Mouse (Mus musculus): ENCODE results near the gene Ntn1.
A peak's percentile ranks its signal among the peaks of the same experiment; 100 is the strongest.

Ntn1 gene

GRCm38 (mm10) chr11:68213896-68214295 lies 186.7 kb downstream of the Ntn1 start:
- peak in 1 of 2 experiments; percentile 34 for DNase-seq (ENCODE audit: low spot score in 2 of 2)

DNA sequence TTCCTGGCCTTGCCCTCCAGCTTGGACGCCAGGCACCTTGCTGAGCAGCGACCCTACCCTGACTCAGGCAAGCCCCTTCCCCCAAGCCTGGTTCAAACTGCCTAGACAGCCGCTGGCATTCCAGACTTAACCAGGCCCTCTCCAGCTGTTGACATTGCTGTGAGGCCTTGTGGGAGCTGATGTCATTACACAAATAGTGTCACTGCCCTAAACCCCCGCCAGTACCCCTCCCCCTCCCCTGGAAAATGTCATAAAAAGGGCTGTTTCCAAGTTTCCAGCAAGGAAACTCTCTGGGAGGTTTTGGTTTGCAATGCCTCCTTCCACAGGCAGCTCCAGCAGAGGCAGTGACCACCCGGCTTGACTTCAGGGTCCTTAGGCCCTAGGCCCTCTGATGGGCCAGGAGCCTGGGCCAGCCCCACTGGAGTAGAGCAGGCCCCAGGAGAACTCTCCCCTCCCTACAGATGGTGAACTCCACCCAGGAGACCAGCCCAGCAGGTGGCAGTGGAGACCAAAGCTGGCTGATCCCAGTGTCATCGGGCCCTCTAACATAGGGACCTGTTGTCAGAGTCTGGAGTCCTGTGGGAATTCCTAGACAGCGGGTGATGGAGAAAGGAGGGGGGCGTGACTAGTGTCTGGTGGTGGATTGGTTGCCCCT lies 188.6 kb downstream of the Ntn1 start:
- DNase-seq (ENCODE audit: low spot score in 2 of 2) = no peak

GRCm38 (mm10) chr11:68210714-68211113 lies 189.9 kb downstream of the Ntn1 start:
- no peak for DNase-seq (ENCODE audit: low spot score in 2 of 2)

- DNase-seq (ENCODE audit: low spot score in 2 of 2) = no peak
Measured at GRCm38 (mm10) chr11:68209506-68209905, 191.1 kb downstream of the Ntn1 start.

DNA sequence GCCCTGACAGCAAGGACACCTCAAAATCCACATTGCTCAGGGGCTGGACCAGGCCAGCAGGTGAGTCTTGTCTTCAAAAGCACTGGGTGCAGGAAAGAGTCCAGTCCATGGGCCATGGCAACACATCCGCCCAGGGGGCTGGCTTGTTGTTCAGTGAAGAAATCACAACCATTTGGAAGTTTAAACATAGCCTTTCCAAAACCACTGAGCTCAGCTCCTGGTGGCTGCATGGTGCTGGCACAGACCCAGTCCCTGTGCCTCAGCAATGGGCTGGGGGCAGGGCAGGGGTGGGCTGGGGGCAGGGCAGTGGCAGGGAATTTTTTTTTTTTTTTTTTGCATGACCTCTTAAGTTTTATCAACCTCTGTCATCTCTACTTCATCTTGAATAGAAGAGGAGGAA lies 192.0 kb downstream of the Ntn1 start:
- no peak for DNase-seq (ENCODE audit: low spot score in 2 of 2)

GRCm38 (mm10) chr11:68208023-68208422 lies 192.6 kb downstream of the Ntn1 start:
- no peak for DNase-seq (ENCODE audit: low spot score in 2 of 2)

DNA sequence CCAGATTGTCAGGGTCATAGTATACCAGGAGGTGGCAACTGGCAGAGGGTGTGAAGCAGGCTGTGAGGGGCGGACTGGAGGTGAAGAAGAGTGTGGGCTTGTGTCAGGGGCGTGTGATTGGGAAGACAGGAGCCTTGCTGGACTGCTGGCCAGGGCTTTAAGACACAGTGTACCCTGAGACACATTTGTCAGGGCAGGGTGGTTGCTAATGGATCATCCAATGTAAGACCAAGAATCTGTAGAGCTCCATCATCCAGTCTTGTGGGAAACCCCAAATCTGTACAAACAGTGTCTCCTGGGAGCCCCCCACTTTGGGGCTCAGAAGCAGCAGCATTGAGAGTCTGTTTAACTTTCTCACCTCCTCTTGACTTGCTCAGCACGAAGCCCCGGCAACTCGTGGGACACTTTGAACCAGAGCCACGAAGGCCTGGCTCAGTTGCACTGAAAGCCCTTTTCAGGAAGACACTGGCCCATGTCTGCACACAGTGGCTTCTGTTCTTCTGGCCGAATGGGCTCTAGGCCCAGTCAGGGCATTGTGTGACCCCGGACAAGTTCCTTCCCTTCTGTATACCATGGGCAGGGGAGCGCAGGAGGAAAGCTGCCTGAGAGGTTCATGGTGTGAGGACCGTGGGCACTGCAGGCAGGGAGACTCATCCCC lies 194.9 kb downstream of the Ntn1 start:
- DNase-seq (ENCODE audit: low spot score in 2 of 2) = peak in 1 of 2 experiments; percentile 13

DNA sequence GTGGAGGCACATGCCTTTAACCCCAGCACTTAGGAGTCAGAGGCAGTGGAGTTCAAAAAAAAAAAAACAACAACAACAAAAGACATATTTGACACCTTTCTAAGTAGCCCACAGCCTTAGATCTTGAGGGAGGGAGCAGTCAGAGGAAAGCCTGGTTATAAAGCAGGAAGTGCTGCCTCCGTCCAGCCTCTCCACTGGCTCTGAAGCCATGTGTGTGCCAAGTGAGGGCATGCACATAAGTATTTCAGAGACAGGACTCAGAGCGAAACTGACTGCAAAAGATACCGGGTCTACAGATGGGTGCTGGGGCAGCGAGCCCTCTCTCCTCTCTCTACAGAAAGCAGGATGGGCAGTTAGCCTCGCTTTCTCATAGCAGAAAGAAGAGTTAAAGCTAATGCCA lies 196.2 kb downstream of the Ntn1 start:
- DNase-seq (ENCODE audit: low spot score in 2 of 2) = peak; percentile 13 to 49

DNA sequence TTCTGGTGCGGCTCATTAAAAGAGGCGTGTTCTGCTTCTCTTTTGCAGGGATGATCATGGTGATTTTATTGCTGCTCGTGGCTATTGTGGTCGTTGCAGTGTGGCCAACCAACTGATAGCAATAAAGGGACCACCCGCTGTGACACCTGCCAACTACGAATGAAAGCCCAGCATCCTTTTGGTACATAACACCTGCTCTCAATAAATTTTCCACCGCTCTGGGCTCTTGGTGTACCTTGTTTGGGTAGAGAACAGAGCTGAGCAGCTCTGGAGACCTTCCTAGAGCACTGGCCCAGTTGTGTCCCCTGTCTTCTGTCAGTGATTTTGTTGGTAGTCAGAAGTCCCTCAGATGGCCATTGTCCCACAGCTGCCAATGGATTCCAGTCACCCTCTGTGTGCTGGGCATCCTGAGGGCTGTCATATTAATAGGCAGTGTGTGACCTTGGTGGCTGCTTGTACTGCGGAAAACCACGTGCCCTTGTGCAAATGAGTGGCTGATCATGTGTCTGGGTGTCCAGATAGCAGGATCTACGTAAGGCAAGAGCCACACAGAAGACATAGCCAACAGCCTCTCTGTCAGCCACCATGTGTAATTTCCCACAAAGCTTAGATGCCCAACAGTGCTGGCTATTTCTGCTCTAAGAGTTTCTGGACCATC lies 196.8 kb downstream of the Ntn1 start:
- peak; percentile 32 to 46 for DNase-seq (ENCODE audit: low spot score in 2 of 2)

DNA sequence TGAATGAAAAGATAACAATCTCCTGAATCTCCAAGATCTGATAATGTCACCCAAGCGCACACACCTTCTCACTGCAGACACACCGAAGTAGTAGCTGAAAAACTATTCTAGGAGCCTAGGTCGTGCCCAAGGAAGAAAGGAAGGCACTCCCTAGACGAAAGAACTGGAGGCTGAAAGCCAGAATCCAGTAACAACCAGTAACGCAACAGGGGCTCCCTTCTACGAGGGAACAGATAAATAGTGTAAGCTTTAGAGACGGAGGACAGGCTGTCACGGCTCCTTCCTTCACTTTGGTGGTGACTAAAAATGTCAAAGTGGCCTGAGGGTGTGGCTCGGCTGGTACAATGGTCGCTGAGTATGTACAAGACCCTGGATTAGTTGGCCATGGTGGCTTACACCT lies 198.1 kb downstream of the Ntn1 start:
- no peak for DNase-seq (ENCODE audit: low spot score in 2 of 2)

DNA sequence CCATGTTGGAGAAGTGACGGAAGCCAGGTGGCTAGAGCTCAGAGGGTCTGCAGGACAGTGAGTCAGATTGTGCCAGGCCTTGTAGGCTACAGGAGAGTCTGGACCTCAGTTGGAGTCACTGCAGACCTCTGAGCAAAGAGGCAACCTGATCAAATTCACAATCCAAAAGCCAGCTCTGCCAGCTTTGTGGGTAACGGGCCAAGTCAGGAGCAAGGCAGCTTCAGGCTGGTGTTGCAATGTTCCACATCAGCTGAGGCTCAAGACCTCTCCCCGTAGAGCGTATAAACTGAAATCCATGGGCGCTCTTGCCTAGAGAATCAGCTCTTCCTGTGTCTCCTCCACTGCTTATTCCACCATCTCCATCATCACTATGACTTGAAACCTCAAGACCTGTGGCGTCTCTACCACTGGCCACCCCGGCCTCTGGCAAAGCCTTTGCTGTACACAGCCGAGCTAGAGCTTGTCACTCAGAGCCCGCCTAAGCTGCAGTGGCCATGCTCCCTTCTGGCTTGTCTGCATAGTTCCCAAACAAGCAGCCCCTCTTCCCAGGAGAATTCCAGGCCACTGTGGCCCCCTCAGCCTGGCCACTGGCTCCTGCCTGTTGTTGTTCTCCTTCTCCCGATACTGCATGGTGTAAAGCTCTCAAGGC lies 198.7 kb downstream of the Ntn1 start:
- no peak for DNase-seq (ENCODE audit: low spot score in 2 of 2)

DNA sequence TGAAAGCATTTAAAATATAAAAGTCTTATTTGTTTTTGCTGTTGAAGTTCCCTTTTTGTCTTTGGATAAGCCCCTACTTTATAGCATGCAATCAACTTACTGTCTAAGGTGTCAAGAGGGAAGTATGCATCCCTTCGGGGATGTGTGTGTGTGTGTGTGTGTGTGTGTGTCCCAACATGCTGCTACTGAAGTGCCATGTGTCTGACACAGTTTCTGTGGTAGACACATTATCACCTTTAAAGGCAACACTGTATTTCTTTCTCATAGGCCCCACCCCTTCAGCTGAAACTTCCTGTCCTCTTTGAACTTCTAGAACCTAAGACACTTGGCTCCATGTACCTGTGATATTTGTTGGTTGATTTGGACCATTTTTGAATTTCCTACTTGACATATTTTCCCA lies 199.6 kb downstream of the Ntn1 start:
- peak; percentile 26 to 40 for DNase-seq (ENCODE audit: low spot score in 2 of 2)

DNA sequence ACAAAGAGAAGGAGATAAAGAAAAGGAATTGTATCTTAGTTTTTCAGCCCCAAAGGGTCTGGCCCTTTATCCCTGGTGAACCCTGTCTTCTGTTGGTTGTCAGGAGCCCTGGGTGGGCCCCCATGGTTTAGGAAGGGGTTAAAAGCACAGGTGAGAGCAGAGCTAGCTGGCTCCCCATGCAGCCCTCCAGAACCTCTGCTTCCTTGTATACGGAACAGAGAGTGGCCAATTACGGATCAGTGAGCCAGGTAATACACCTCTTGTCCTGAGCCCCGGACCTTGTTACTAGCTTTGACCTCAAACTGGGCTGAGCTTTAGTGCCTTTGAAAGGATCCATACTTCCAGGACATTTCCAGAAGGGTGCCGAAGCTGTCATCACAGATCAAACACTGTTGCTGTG lies 200.1 kb downstream of the Ntn1 start:
- no peak for DNase-seq (ENCODE audit: low spot score in 2 of 2)

DNA sequence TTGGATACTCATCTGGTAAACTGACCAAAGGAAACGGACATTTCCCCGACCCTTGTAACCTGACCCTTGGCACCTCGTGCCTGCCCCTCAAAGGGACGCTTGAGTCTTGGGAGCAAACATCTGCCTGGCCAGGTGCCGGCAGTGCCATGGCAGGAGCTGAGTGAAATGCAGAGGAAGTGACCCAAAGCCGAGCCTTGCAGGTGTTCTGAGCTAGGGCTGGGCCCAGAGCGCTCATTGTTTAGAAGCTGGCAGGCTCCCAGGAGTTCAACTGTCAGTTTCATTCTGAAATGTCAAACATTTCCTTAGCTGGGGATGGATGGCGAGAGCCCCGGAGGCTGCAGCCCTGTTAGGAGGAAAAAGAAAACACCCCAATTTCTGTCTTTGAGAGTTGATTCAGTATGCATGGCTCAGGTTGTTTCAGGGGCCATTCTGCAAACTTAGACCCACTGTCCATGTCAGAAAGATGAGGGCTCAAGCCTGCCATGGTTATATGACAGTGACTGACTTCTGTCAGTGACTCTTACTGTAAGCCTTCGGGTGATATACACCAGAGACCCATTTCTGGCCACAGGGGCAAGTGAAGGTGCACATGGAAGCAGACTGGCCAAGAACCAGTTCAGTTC lies 200.7 kb downstream of the Ntn1 start:
- peak; percentile 38 to 40 for DNase-seq (ENCODE audit: low spot score in 2 of 2)

GRCm38 (mm10) chr11:68199103-68199502 lies 201.5 kb downstream of the Ntn1 start:
- peak; percentile 75 to 83 for DNase-seq (ENCODE audit: low spot score in 2 of 2)

- peak; percentile 62 to 70 for DNase-seq (ENCODE audit: low spot score in 2 of 2)
Measured at GRCm38 (mm10) chr11:68198696-68199095, 201.9 kb downstream of the Ntn1 start.

DNA sequence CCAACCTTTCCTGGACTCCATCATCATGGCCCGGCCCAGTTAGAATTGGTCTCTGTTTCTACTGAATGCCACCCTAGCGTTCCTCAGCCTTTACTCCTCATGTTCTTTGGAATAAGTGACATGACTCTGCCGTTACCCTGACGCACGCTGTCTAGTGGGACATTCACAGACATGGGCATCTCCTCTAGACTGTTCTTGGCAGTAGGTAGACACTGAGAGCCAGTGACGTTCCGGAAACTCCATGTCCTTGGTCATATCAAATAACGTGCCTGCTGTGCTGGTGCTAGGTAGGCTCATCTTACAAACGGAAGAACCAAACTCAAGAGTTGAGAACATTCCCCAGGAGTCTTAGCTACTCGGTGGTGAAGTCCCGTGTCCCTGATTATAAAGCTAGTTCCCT lies 203.2 kb downstream of the Ntn1 start:
- DNase-seq (ENCODE audit: low spot score in 2 of 2) = no peak

GRCm38 (mm10) chr11:68196566-68196965 lies 204.1 kb downstream of the Ntn1 start:
- DNase-seq (ENCODE audit: low spot score in 2 of 2) = no peak

DNA sequence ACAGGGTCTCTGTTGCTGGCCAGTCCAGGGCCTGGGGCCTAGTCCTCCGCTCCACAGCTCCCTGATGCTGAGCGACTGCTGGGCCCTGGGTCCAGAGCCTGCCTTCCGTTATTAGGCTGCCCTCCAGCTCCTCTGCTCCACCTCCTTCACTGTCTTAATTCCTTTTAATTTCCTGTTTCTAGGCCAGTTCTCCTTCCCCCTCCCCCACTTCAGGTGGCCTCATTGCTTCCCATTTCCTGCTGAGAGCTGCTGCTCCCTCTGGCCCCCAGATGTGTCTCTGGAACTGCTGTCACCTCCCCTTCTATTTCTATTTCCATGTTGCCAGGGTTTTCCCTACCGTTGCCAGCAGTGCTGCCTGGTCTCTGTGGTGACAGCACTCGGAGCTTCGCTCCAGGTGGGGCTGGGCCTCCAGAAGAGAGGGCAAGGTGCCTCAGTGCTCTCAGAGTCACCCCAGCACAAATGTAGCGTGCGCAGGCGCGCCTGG lies 204.9 kb downstream of the Ntn1 start:
- DNase-seq (ENCODE audit: low spot score in 2 of 2) = no peak

- DNase-seq (ENCODE audit: low spot score in 2 of 2) = no peak
Measured at GRCm38 (mm10) chr11:68195168-68195567, 205.5 kb downstream of the Ntn1 start.

DNA sequence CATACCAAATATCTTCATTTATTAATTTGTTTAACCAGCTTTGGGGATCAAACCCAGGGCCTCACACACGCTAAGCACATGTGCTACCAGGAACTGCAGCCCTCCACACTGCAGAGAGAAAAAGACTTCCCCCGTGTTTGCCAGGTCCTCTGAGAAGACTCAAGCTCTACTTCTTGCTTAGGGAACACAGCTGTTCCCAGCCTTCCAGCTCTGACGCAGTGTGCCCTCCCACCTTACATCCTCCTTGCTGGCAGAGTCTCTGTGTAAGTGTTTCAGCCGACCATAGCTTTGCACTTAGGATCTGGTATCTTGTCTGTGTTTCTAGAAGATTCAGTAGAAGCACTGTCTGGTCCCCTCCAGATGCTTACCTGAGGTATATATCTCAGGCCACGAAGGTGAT lies 209.8 kb downstream of the Ntn1 start:
- no peak for DNase-seq (ENCODE audit: low spot score in 2 of 2)

GRCm38 (mm10) chr11:68188695-68189201 lies 211.9 kb downstream of the Ntn1 start:
- DNase-seq (ENCODE audit: low spot score in 2 of 2) = no peak
